Mouse (Mus musculus) cerebellum, postnatal 4 days (tissue): ENCODE results near the gene Sat2.

ENCODE experiments used
- DNase-seq, 2 experiments: peaks; one replicate each; pipeline ENCODE4 v3.0.0; 2022; ENCODE audit warnings: low spot score in 2 of 2, mixed read lengths in 1 of 2

The Sat2 gene

GRCm38 (mm10) chr11:69621571-69622268, at the start of gene Sat2:
Sat2 (plus strand) TSS chr11:69622024.
- peak; percentile 42 to 77 for DNase-seq

GRCm38 (mm10) chr11:69575220-69575619, 46.6 kb upstream of the Sat2 start:
- no peak for DNase-seq

DNA sequence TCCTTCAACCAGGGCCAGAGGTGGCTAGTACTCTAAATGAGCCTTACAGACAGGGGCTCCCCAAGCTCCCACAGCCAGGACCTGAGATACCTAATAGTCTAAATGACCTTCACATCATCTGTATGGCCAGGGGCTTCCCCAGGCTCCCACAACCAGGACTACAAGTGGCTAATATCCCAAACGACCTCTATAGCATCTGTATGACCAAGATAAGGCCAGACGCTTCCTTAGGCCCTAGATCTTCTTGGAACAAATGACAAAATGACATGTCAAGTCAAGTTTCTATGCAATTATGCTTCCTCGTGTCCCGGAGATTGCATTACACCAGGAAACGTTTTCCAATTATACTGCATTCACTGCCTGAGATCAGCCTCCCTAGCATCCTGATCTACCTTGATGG, 45.5 kb upstream of the Sat2 start:
- DNase-seq: no peak

DNA sequence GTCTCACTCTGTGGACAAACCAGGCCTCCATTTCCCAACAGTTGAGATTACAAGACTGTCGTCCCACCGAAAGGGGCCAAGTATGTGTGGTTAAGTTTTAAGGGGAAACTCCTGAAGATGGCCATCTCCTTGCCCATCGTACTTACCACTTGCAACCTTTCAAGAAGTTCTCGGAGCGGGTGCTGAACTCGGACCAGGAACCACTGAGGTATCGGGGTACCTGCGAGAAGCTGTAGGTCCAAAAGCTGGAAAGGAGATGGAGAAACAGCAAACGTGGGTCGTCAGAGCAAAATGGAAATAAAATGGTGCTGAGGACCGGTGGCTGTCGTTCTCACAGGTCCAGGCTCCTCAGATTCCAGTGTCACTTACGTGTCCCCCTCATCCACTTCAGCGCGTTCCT, 43.5 kb upstream of the Sat2 start:
- DNase-seq: no peak

DNA sequence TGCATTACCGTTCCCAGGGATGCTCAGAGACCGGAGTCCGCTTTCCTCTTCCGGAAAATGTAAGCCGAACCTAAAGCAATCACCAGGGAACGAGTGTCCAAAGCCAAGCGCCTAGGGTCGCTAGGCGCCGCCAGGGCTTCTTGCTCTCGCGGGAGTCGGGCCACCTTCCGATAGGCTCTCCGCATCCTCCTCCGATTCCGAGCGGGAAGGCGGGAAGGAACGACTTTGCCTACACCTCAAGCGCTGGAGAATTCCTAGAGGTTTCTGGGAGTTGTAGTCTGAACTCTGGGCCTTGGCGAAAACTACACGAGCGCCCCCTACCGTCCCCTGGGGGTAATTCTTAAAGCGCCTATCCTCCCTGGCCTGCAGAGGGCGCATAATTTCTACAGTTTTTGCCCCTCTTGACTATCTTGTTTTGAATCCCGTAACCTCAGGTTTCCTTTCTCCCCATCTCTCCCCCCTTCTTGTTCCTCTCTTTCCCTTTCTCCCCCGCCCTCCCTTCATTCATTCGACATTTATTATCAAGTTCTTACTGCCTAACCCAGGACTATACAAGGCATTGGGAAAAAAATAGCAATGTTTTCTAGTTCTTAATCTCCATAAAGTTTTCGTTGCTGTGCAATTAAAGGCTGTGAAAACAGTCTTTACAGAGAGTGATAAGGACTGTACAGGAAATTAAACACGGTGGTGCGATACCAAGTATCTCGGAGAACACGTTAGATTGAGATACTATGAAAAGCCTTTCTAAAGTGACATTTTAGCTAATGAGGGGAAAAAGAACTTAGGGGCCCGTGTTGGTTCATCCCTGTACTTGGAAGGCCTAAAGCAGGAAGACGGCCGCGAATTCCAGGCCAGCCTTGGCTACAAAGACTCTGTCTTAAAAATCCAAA, 42.5 kb upstream of the Sat2 start:
- DNase-seq: peak; percentile 94 to 97

DNA sequence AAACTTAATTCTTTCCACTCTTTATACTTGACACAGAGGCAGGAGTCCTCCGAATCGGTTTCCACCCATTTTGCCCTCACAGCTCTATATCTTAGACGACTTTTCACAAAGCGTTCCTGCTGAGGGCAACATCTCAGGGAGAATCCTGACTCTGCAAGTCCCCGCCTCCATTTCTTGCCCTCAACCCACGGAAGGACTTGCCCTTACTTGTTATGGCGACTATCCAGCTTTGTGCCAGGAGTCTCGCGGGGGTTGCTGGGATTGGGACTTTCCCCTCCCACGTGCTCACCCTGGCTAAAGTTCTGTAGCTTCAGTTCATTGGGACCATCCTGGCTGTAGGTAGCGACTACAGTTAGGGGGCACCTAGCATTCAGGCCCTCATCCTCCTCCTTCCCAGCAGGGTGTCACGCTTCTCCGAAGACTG, 41.7 kb upstream of the Sat2 start, which contains the start of the genes Wrap53 and Trp53:
TSS of gene Wrap53 (minus strand) at position 165 of the 424 bp plus-strand sequence.
TSS of gene Trp53 (plus strand) at position 269 of the 424 bp plus-strand sequence.
- peak; percentile 49 to 84 for DNase-seq

DNA sequence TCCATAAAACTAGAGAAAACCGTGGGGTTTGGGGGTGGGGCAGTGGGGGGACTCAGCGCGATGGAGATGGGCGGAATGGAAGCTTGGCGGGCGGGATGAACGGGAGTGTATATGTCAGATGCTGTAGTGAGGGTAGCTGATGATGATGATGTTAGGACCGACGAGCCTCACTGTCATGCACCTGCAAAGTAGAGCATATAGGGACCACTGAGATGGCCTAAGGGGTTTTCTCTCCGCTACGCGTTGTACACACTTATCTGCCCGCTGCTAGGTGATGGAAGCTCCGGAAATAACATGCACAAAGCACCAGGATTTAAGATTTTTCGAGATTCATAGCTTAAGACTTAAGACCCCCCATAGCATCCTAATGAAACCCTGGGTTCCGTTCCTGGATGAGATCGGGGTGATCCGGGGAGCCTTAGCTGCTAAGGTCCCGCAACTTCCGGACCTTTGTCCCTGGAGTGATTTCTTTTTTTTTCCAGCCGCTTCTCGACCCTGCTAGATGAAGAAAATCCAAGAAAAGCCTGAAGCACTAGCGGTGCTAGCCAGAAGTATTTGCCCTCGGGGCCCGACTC, 41.2 kb upstream of the Sat2 start:
- DNase-seq: no peak

GRCm38 (mm10) chr11:69581147-69581688, 40.6 kb upstream of the Sat2 start:
- peak; percentile 75 to 94 for DNase-seq

DNA sequence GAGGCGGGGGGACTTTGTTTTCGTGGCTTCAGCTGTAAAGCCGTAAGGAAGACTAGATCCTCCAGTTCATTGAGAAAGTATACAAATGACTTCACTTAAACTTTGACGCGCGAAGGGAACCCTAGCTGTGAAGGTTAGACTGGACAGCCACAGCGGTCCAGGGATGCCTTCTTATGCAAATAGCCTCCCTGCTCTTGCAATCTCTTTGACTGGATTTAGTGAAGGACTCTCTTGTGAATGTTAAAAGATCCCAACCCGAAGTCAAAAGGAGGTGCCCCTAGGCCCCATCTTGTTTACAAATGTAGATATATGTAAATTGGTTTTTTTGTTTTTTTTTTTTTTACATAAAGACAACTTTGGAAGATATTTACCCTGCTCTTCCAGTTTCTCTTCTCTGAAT, 40.0 kb upstream of the Sat2 start:
- DNase-seq: no peak

GRCm38 (mm10) chr11:69582230-69582805, 39.5 kb upstream of the Sat2 start:
- no peak for DNase-seq

DNA sequence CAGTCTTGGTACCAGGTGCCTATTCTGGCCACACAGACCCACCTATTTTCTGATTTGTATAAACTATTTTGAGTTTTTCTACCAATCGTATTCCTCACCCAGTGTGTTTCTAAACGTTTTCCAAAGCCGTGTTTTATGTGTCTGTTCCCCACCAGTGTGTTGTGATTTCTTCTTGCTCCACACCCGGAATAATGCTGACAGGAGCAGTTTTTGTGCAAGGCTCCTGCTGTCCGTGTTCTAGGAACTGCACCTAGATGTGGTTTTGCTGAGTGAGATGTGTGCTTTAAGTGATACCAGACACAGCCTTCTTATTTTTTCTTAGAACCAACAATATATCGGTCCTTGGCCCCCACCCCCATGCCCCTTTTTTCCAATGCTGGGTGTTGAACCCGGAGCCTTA, 37.8 kb upstream of the Sat2 start:
- DNase-seq: no peak

GRCm38 (mm10) chr11:69584937-69585336, 36.9 kb upstream of the Sat2 start:
- DNase-seq: no peak

GRCm38 (mm10) chr11:69585718-69586325, 36.0 kb upstream of the Sat2 start:
- DNase-seq: no peak

- DNase-seq: no peak
Observed at GRCm38 (mm10) chr11:69589207-69589834, 32.5 kb upstream of the Sat2 start.

GRCm38 (mm10) chr11:69590622-69591021, 31.2 kb upstream of the Sat2 start:
- DNase-seq: no peak

DNA sequence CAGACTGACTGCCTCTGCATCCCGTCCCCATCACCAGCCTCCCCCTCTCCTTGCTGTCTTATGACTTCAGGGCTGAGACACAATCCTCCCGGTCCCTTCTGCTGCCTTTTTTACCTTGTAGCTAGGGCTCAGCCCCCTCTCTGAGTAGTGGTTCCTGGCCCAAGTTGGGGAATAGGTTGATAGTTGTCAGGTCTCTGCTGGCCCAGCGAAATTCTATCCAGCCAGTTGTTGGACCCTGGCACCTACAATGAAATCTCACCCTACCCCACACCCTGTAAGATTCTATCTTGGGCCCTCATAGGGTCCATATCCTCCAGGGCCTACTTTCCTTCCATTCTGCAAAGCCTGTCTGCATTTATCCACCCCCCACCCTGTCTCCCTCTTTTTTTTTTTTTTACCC, 30.4 kb upstream of the Sat2 start:
- DNase-seq: no peak

DNA sequence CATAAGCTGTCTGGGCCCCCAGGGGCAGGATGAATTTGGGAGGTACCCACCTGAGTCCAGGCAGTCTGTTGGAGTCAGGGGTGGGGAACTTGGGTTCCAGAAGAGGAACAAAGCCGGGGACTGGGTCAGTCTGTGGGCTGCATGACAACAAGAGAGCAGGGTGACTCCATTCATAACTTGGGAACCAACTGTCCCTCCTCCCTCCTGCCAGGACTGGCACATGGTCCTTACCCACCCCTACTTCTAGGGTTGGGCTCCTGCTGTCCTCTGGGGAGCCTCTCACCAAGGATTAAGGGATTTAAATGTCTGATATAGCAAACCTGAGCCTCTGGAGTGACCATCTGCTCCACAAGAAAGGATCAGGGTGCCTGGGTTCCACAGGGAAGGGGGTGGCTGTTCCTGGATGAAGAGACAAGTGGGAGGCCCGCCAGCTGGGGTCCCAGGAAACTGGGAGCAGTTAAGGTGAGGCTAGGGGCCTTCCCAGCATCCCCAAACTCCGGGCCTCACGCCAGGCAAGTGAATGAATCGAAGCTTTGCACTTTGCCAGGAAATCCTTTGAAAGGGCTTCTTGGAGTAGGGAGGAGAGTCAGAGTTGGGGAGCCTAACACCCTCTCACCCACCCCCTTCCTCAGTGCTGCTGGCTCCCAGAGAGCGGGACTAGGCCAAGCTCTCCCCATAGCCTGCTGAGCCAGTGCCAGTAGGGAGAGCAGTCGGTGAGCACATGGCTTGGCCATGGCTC, 29.8 kb upstream of the Sat2 start:
- DNase-seq: peak; percentile 50 to 62

DNA sequence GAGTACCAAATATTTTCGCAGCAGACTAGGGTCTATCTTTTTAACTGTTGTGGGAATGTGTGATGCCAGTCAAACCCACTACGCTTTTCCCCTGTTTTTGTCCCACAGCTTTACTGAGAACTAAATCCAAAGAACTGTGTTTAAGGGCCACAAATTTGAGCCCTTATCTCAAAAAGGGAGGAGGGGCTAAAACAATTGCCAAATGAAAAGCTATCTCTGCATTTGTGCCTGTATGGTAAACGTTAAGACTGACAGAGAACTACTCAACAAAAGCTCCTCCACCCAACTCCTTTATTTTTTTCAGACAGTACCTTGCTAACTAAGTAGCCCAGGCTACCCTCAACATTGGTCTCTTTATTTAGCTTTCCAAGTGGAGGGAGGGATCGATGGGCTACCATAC, 29.0 kb upstream of the Sat2 start:
- DNase-seq: no peak

DNA sequence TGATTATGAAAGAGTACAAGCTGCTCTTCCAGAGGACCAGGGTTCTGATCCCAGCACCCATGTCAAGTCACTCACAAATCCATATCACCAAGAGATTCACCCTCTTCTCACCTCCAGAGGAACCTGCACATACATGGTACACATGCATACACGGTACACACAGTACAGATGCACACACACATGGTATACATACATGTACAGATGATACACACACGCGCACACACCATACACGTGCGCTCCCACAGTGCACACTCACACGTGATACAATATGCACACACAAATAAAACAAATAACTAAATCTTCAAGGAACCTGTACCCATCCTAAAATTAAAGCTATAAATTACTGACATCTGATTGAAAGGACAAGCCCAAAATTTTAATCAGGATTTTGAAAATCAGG, 27.0 kb upstream of the Sat2 start:
- DNase-seq: no peak

- DNase-seq: no peak
Observed at GRCm38 (mm10) chr11:69599436-69599835, 22.4 kb upstream of the Sat2 start.
